Mouse (Mus musculus) lung, postnatal 10 days (tissue): ENCODE measurements around the gene Cyp4a14.
"Not testable (repeated sequence)": the region's sequence is repeated elsewhere in the genome, so short reads cannot be mapped to it uniquely, and the experiment has no call there.

Experiments used
- DNase-seq: peaks from one replicate; pipeline ENCODE4 v3.0.0; 2021

Cyp4a14 gene

GRCm38 (mm10) chr4:115496001-115496400 is at the start of gene Cyp4a14:
TSS of gene Cyp4a14 (minus strand) at chr4:115496142.
- DNase-seq, result no peak

- no peak for DNase-seq
Measured at GRCm38 (mm10) chr4:115545101-115545500, 49.2 kb upstream of the Cyp4a14 start.

- DNase-seq, result no peak
Measured at GRCm38 (mm10) chr4:115521766-115522165, 25.8 kb upstream of the Cyp4a14 start.

GRCm38 (mm10) chr4:115519444-115519843 is 23.5 kb upstream of the Cyp4a14 start:
- no peak for DNase-seq

- DNase-seq, result not testable (repeated sequence)
Measured at GRCm38 (mm10) chr4:115518000-115518399, 22.1 kb upstream of the Cyp4a14 start, which contains the start of gene Cyp4a10. TSS of gene Cyp4a10 (plus strand) at chr4:115518264.

GRCm38 (mm10) chr4:115513964-115514363 is 18.0 kb upstream of the Cyp4a14 start:
- DNase-seq, result not testable (repeated sequence)

GRCm38 (mm10) chr4:115497466-115497865 is 1.5 kb upstream of the Cyp4a14 start:
- no peak for DNase-seq

- no peak for DNase-seq
Measured at GRCm38 (mm10) chr4:115481006-115481652, 14.8 kb downstream of the Cyp4a14 start.

GRCm38 (mm10) chr4:115476051-115476450 is 19.9 kb downstream of the Cyp4a14 start:
- DNase-seq, result peak; percentile 53

GRCm38 (mm10) chr4:115473585-115473984 is 22.4 kb downstream of the Cyp4a14 start:
- not testable (repeated sequence) for DNase-seq

GRCm38 (mm10) chr4:115452304-115452703 is 43.6 kb downstream of the Cyp4a14 start, which contains the start of gene Cyp4a30b:
TSS of gene Cyp4a30b (plus strand) at chr4:115452604.
- no peak for DNase-seq

- no peak for DNase-seq
Measured at GRCm38 (mm10) chr4:115450577-115451137, 45.3 kb downstream of the Cyp4a14 start.
